Mouse (Mus musculus) CH12.LX (cell line): Measurements from ENCODE around the gene Olfr715. TPM values are rescaled to one million over a fixed set of nuclear protein-coding genes. Genes with fewer than 3 reads are reported as not detected.

Experiments
- DNase-seq: peaks from one replicate; pipeline ENCODE4 v3.0.0-alpha.2; 2013; ENCODE audit errors: extremely low read depth
- H3K27ac ChIP-seq: 2 replicates; pipeline ENCODE4 v1.5.1; 2012; ENCODE audit warnings: low read depth, mild to moderate bottlenecking, control low read depth, moderate library complexity; ENCODE audit not compliant: insufficient read depth
- H3K27me3 ChIP-seq: replicated peaks from 2 replicates; pipeline ENCODE3; 2012; ENCODE audit warnings: inconsistent platforms
- H3K36me3 ChIP-seq, 2 experiments: replicated peaks in 1 of 2; 2 replicates each; pipeline versions ENCODE3 to v1.6.1; 2012; ENCODE audit warnings: inconsistent platforms in 1 of 2, low read length in 1 of 2, mild to moderate bottlenecking in 1 of 2, mixed read lengths in 1 of 2, moderate library complexity in 1 of 2; ENCODE audit not compliant: control insufficient read depth in 1 of 2, insufficient read depth in 1 of 2
- H3K4me1 ChIP-seq, 2 experiments: 2 replicates each; pipeline ENCODE4 v1.6.1; 2012; ENCODE audit warnings: inconsistent platforms in 1 of 2, moderate library complexity in 1 of 2; ENCODE audit not compliant: insufficient read depth in 2 of 2, control insufficient read depth in 1 of 2
- H3K4me2 ChIP-seq: 2 replicates; pipeline ENCODE4 v1.6.1; 2012; ENCODE audit warnings: low read depth, mild to moderate bottlenecking, control low read depth; ENCODE audit not compliant: poor library complexity, insufficient read depth, severe bottlenecking
- H3K4me3 ChIP-seq, 3 experiments: fragments of 150-350 bp in 1 of 3; sonication (generic) in 1 of 3; replicated peaks in 1 of 3; 2 replicates each; pipeline versions ENCODE3 to v1.5.1; 2011 to 2012; ENCODE audit warnings: low read depth in 2 of 3, low read length in 2 of 3, mild to moderate bottlenecking in 2 of 3, moderate library complexity in 2 of 3, control low read depth in 1 of 3, improper control_type of control experiment in 1 of 3, inconsistent platforms in 1 of 3, mixed read lengths in 1 of 3; ENCODE audit not compliant: poor library complexity in 1 of 3
- H3K79me2 ChIP-seq: replicated peaks from 2 replicates; pipeline ENCODE4 v1.6.1; 2012; ENCODE audit warnings: mild to moderate bottlenecking, moderate library complexity; ENCODE audit not compliant: control insufficient read depth, poor library complexity, insufficient read depth, severe bottlenecking; ENCODE audit errors: extremely low read depth
- H3K9ac ChIP-seq: 2 replicates; pipeline ENCODE4 v1.6.1; 2012; ENCODE audit warnings: low read depth, mild to moderate bottlenecking, control low read depth, moderate library complexity; ENCODE audit not compliant: insufficient read depth
- H3K9me3 ChIP-seq: replicated peaks from 2 replicates; pipeline ENCODE3; 2012; ENCODE audit warnings: low read length, inconsistent platforms, mixed read lengths
- GABPA ChIP-seq: IDR thresholded peaks from 2 replicates; pipeline ENCODE4 v1.6.1; 2012; ENCODE audit warnings: low read depth, low read length, improper control_type of control experiment, inconsistent platforms; ENCODE audit not compliant: insufficient replicate concordance
- JUN ChIP-seq: IDR thresholded peaks from 2 replicates; pipeline ENCODE4 v1.6.1; 2011; ENCODE audit warnings: low read depth, mild to moderate bottlenecking, low read length, improper control_type of control experiment, moderate library complexity; ENCODE audit not compliant: insufficient read depth
- MYC ChIP-seq: IDR thresholded peaks from 2 replicates; pipeline ENCODE4 v1.6.1; 2011; ENCODE audit warnings: low read depth, mild to moderate bottlenecking, improper control_type of control experiment, low read length
- POLR2AphosphoS2 ChIP-seq: IDR thresholded peaks from 2 replicates; pipeline ENCODE4 v1.6.1; 2011; ENCODE audit warnings: low read depth, low read length, improper control_type of control experiment
- RCOR1 ChIP-seq: conservative IDR thresholded peaks from 2 replicates; pipeline ENCODE4 v1.6.1; 2012; ENCODE audit warnings: low read depth, mild to moderate bottlenecking, inconsistent platforms, low read length, improper control_type of control experiment
- dilution Hi-C: fragments of 300-500 bp; cut with MboI; formaldehyde crosslinking; loops from 2 replicates; pipeline ENCODE4 v1.14.3; 2020; ENCODE audit warnings: low sequenced_read_pairs; ENCODE audit not compliant: extremely low pct_unique_long_range_greater_than_20kb, extremely low pct_ligation_motif_present
- in situ Hi-C: fragments of 300-500 bp; cut with MboI; formaldehyde crosslinking; loops from 3 replicates; pipeline ENCODE4 v1.14.3; 2019; ENCODE audit warnings: low sequenced_read_pairs, low pct_ligation_motif_present, low pct_unique_long_range_greater_than_20kb, mixed read lengths
- polyA plus RNA-seq: library from polyadenylated mRNA; unstranded; fragments of >175 nt; gene quantifications from 2 replicates; pipeline ENCODE4 v1.2.1, GENCODE M21; 2012; ENCODE audit warnings: low read depth; ENCODE audit not compliant: insufficient read length
- total RNA-seq, 2 experiments: library from RNA; depleted of rRNA; stranded (reverse); fragments of 300-350 nt in 1 of 2; fragments of >200 nt in 1 of 2; gene quantifications; 2 replicates each; pipeline ENCODE4 v1.2.3; 2012 to 2014

Olfr715 gene
- total and polyA plus RNA-seq, 3 experiments = not detected

- Histone ChIP-seq H3K4me1 (peaks cover 0 to 2% of the 10 kb centered on the region in 2 experiments; a peak in 1 of 4 replicates), H3K27ac (no peak within 1 kb of the TSS), H3K9ac (no peak within 1 kb of the TSS), H3K27me3 (no peaks in the 10 kb centered on the region), H3K4me3 (no peak within 1 kb of the TSS), H3K9me3 (no peaks in the 10 kb centered on the region), H3K79me2 (no peaks in the 10 kb centered on the region), H3K4me2 (no peak within 1 kb of the TSS), H3K36me3 (no peaks in the 10 kb centered on the region)
- no peak for DNase-seq
- in situ Hi-C loops = no loop called here
- TF ChIP-seq RCOR1 (no peak), MYC (no peak), JUN (no peak), POLR2AphosphoS2 (no peak), GABPA (no peak)
- dilution Hi-C loops = no loop called here
Observed at GRCm38 (mm10) chr7:107092920-107093319, 38.0 kb downstream of the Olfr715 start, which contains the start of gene Olfr17. Gene Olfr17 (plus strand): TSS chr7:107093220.

Other genes with a start within 250 kb of the Olfr715 start
- gene Olfr706, start 242.9 kb downstream of the Olfr715 start, total RNA-seq (2012; rRNA removed) = not detected in 2 replicates
- gene Olfr706, start 242.9 kb downstream of the Olfr715 start, total RNA-seq (2014; rRNA removed) = not detected in 2 replicates
- gene Olfr706, start 242.9 kb downstream of the Olfr715 start, polyA plus RNA-seq = not detected in 2 replicates
- not detected in 2 replicates for gene Olfr707, start 229.8 kb downstream of the Olfr715 start, total RNA-seq (2012; rRNA removed)
- gene Olfr707, start 229.8 kb downstream of the Olfr715 start, total RNA-seq (2014; rRNA removed) = not detected in 2 replicates
- not detected in 2 replicates for gene Olfr707, start 229.8 kb downstream of the Olfr715 start, polyA plus RNA-seq
- not detected in 2 replicates for gene Olfr1532-ps1, start 223.1 kb downstream of the Olfr715 start, total RNA-seq (2012; rRNA removed)
- gene Olfr1532-ps1, start 223.1 kb downstream of the Olfr715 start, total RNA-seq (2014; rRNA removed) = not detected in 2 replicates
- not detected in 2 replicates for gene Olfr1532-ps1, start 223.1 kb downstream of the Olfr715 start, polyA plus RNA-seq
- gene Olfr709-ps1, start 198.9 kb downstream of the Olfr715 start, total RNA-seq (2012; rRNA removed) = not detected in 2 replicates
- gene Olfr709-ps1, start 198.9 kb downstream of the Olfr715 start, total RNA-seq (2014; rRNA removed) = not detected in 2 replicates
- not detected in 2 replicates for gene Olfr709-ps1, start 198.9 kb downstream of the Olfr715 start, polyA plus RNA-seq
- not detected in 2 replicates for gene Olfr710, start 182.8 kb downstream of the Olfr715 start, total RNA-seq (2012; rRNA removed)
- not detected in 2 replicates for gene Olfr710, start 182.8 kb downstream of the Olfr715 start, total RNA-seq (2014; rRNA removed)
- gene Olfr710, start 182.8 kb downstream of the Olfr715 start, polyA plus RNA-seq = not detected in 2 replicates
- not detected in 2 replicates for gene Olfr6, start 167.1 kb downstream of the Olfr715 start, total RNA-seq (2012; rRNA removed)
- not detected in 2 replicates for gene Olfr6, start 167.1 kb downstream of the Olfr715 start, total RNA-seq (2014; rRNA removed)
- gene Olfr6, start 167.1 kb downstream of the Olfr715 start, polyA plus RNA-seq = not detected in 2 replicates
- gene Olfr711, start 155.6 kb downstream of the Olfr715 start, total RNA-seq (2012; rRNA removed) = not detected in 2 replicates
- gene Olfr711, start 155.6 kb downstream of the Olfr715 start, total RNA-seq (2014; rRNA removed) = not detected in 2 replicates
- not detected in 2 replicates for gene Olfr711, start 155.6 kb downstream of the Olfr715 start, polyA plus RNA-seq
- not detected in 2 replicates for gene Olfr2, start 125.0 kb downstream of the Olfr715 start, total RNA-seq (2012; rRNA removed)
- not detected in 2 replicates for gene Olfr2, start 125.0 kb downstream of the Olfr715 start, total RNA-seq (2014; rRNA removed)
- not detected in 2 replicates for gene Olfr2, start 125.0 kb downstream of the Olfr715 start, polyA plus RNA-seq
- not detected in 2 replicates for gene Olfr713, start 99.9 kb downstream of the Olfr715 start, total RNA-seq (2012; rRNA removed)
- gene Olfr713, start 99.9 kb downstream of the Olfr715 start, total RNA-seq (2014; rRNA removed) = not detected in 2 replicates
- gene Olfr713, start 99.9 kb downstream of the Olfr715 start, polyA plus RNA-seq = not detected in 2 replicates
- gene Olfr714, start 60.1 kb downstream of the Olfr715 start, total RNA-seq (2012; rRNA removed) = not detected in 2 replicates
- not detected in 2 replicates for gene Olfr714, start 60.1 kb downstream of the Olfr715 start, total RNA-seq (2014; rRNA removed)
- not detected in 2 replicates for gene Olfr714, start 60.1 kb downstream of the Olfr715 start, polyA plus RNA-seq
- not detected in 2 replicates for gene Olfr17, start 37.9 kb downstream of the Olfr715 start, total RNA-seq (2012; rRNA removed)
- not detected in 2 replicates for gene Olfr17, start 37.9 kb downstream of the Olfr715 start, total RNA-seq (2014; rRNA removed)
- not detected in 2 replicates for gene Olfr17, start 37.9 kb downstream of the Olfr715 start, polyA plus RNA-seq
- not detected in 2 replicates for gene Olfr715b, start 20.7 kb downstream of the Olfr715 start, total RNA-seq (2012; rRNA removed)
- gene Olfr715b, start 20.7 kb downstream of the Olfr715 start, total RNA-seq (2014; rRNA removed) = not detected in 2 replicates
- not detected in 2 replicates for gene Olfr715b, start 20.7 kb downstream of the Olfr715 start, polyA plus RNA-seq
- not detected in 2 replicates for gene Olfr716, start 7.2 kb upstream of the Olfr715 start, total RNA-seq (2012; rRNA removed)
- not detected in 2 replicates for gene Olfr716, start 7.2 kb upstream of the Olfr715 start, total RNA-seq (2014; rRNA removed)
- not detected in 2 replicates for gene Olfr716, start 7.2 kb upstream of the Olfr715 start, polyA plus RNA-seq
- gene Nlrp14, start 35.9 kb upstream of the Olfr715 start, total RNA-seq (2012; rRNA removed) = not detected in 2 replicates
- not detected in 2 replicates for gene Nlrp14, start 35.9 kb upstream of the Olfr715 start, total RNA-seq (2014; rRNA removed)
- gene Nlrp14, start 35.9 kb upstream of the Olfr715 start, polyA plus RNA-seq = not detected in 2 replicates
- not detected in 2 replicates for gene Rbmxl2, start 78.4 kb upstream of the Olfr715 start, total RNA-seq (2012; rRNA removed)
- gene Rbmxl2, start 78.4 kb upstream of the Olfr715 start, total RNA-seq (2014; rRNA removed) = not detected in 2 replicates
- gene Rbmxl2, start 78.4 kb upstream of the Olfr715 start, polyA plus RNA-seq = not detected in 2 replicates
- not detected in 2 replicates for gene Syt9, start 239.6 kb upstream of the Olfr715 start, total RNA-seq (2012; rRNA removed)
- gene Syt9, start 239.6 kb upstream of the Olfr715 start, total RNA-seq (2014; rRNA removed) = not detected in 2 replicates
- gene Syt9, start 239.6 kb upstream of the Olfr715 start, polyA plus RNA-seq = not detected in 2 replicates